Mouse (Mus musculus) spleen, adult 2 months (tissue): ENCODE data around the gene Scn8a.

ENCODE experiments used
- CTCF ChIP-seq: fragments of 200-500 bp; IDR thresholded peaks from 2 replicates; pipeline ENCODE4 v1.5.1; 2011; ENCODE audit warnings: mild to moderate bottlenecking, inconsistent platforms; ENCODE audit not compliant: insufficient read depth, insufficient read length, insufficient replicate concordance; ENCODE audit errors: extremely low read depth
- POLR2A ChIP-seq: fragments of 200-500 bp; IDR thresholded peaks from 2 replicates; pipeline ENCODE4 v1.6.1; 2011; ENCODE audit warnings: low read depth, low read length, inconsistent platforms

GRCm38 (mm10) chr15:101004538-101004937 is 134.9 kb downstream of the Scn8a start:
- TF ChIP-seq CTCF (no peak), POLR2A (no peak)
